Mouse (Mus musculus) embryonic fibroblast, embryonic 13.5 days (primary cell): ENCODE measurements at regions not wholly inside any gene's neighbourhood (a gene's known extent, or its start where the extent isn't known, plus 50 kb on each side); places are given as distances from the start of the nearest gene placed in this dataset.

Experiments used
- H3K27ac ChIP-seq: 2 replicates; pipeline ENCODE4 v1.5.1; 2012; ENCODE audit warnings: low read length, control low read depth, inconsistent platforms; ENCODE audit not compliant: insufficient read depth
- H3K4me1 ChIP-seq: 2 replicates; pipeline ENCODE4 v1.6.1; 2011; ENCODE audit warnings: low read length; ENCODE audit not compliant: control insufficient read depth, insufficient read depth
- H3K4me3 ChIP-seq: 2 replicates; pipeline ENCODE4 v1.5.1; 2011; ENCODE audit warnings: mild to moderate bottlenecking, control low read depth, low read length; ENCODE audit not compliant: insufficient read depth
- CTCF ChIP-seq: IDR thresholded peaks from 2 replicates; pipeline ENCODE4 v1.5.1; 2011; ENCODE audit warnings: mild to moderate bottlenecking, control low read depth, low read length, moderate library complexity, borderline replicate concordance; ENCODE audit not compliant: insufficient read depth
- POLR2A ChIP-seq: IDR thresholded peaks from 2 replicates; pipeline ENCODE4 v1.6.1; 2011; ENCODE audit warnings: low read depth, mild to moderate bottlenecking, control low read depth, low read length, moderate library complexity

DNA sequence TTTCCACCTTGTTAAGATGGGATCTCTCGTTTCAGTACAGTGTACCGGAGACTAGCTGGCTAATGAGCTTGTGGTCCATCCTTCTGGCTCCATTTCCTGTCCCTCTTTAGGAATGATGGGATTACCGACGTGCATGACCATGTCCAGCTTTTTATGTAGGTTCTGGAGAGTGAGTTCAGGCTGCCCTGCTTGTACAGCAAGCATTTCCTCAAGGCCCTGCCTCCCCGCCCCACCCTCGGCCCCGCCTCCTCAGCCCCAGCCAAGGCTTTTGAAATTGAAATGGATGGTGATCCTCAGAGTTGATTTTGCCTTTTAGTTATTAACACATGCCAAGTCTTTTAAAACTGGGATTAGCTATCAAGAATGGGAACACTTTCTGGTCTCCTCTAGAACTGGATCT, 190.8 kb downstream of the Otor start:
- Histone ChIP-seq H3K4me3 (no peak overlapping the region), H3K4me1 (no peaks in the 10 kb centered on the region), H3K27ac (no peak overlapping the region)
- TF ChIP-seq POLR2A (no peak), CTCF (no peak)

GRCm38 (mm10) chr2:143270826-143271225, 192.6 kb downstream of the Otor start:
- no peaks in the 10 kb centered on the region for H3K4me1 ChIP-seq
- no peak overlapping the region for H3K27ac ChIP-seq
- TF ChIP-seq CTCF = no peak
- no peak for TF ChIP-seq POLR2A

DNA sequence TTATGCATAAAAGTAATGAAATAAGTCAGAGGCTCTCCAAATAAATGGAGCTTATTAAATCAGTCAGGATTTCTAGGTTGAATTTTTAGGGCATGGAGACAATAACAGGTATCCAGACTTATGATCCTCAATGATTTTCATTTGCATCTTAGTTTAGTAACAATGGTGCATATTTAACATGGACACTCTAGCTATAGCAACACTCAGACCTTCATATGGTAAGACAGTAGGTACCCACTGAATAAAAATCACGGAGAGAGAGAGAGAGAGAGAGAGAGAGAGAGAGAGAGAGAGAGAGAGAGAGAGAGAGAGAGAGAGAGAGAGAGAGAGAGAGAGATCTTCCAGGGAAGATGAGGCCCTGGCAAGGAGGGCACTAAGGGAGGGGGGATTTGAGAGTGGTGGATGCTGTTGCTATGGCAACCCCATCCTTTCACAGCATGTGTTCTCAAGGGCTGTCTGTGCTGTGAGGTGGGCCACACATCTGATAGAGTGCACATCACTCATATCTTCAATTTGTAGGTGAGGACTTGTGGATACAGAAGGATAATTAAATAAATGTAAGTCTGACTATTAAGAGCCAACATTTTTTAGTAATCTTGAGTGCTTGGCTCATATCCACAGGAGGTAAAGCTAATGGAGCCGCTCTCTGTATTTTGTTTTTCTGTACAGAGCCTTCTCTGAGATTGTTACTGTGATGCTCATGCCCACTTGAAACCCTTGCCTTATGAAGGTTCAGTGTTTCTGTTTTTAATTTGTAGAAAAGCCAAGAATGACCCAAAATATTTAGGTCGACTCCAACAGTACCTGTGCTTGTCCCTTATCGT, 227.7 kb downstream of the Otor start:
- no peak overlapping the region for H3K4me3 ChIP-seq
- no peak overlapping the region for H3K27ac ChIP-seq
- TF ChIP-seq CTCF = no peak
- TF ChIP-seq POLR2A = no peak
- H3K4me1 ChIP-seq = no peaks in the 10 kb centered on the region

More at GRCm38 (mm10) chr2:143270826-143271225, 192.6 kb downstream of the Otor start:
- H3K4me3 ChIP-seq = no peak overlapping the region

- Histone ChIP-seq H3K27ac (no peak overlapping the region), H3K4me1 (no peaks in the 10 kb centered on the region), H3K4me3 (no peak overlapping the region)
- TF ChIP-seq POLR2A (no peak), CTCF (no peak)
These were observed 228.3 kb downstream of the Otor start for GRCm38 (mm10) chr2:143306571-143306925.

DNA sequence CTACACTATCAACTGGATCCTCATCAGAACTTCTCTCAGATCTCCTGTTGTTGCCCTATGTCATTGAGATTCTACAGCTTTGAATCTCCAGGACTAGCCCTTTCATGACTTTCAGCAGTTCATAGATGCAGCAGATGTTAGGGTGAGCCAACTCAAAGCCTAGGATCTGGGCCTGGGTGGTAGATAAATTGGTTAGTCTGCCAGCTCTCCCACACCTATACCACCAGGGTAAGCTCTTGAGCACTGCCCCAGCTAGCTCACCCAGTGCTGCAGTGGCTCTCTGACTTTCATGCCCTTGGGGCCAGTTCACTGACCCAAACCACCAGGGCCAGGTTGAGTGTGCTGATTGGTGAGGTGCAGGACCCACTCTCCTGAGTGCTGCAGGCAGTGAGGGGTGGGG, 220.5 kb upstream of the Pcsk2 start:
- TF ChIP-seq POLR2A = no peak
- TF ChIP-seq CTCF = no peak
- no peaks in the 10 kb centered on the region for H3K4me1 ChIP-seq
- H3K27ac ChIP-seq = no peak overlapping the region

DNA sequence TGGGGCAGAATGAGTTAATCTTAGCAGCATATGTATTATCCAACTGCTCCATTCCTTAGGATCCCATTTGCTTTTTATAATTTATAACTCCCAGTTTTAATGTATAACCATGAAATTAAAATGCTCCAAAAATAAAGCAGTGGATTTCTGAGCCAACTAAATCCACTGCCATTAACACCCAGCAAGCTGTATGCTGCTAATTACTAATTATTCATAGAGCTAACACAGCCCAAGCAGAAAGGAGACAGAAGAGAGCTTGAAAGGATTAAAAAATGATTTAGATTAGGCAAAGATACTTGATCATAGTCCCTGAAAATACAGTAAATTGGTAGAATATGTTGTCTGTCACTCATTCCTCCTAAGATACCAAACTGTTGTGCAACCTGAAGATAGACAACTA, 213.9 kb upstream of the Pcsk2 start:
- Histone ChIP-seq H3K4me3 (no peak overlapping the region), H3K4me1 (no peaks in the 10 kb centered on the region), H3K27ac (no peak overlapping the region)
- TF ChIP-seq CTCF = no peak
- TF ChIP-seq POLR2A = no peak

More for the DNA sequence above, 220.5 kb upstream of the Pcsk2 start:
- no peak overlapping the region for H3K4me3 ChIP-seq

DNA sequence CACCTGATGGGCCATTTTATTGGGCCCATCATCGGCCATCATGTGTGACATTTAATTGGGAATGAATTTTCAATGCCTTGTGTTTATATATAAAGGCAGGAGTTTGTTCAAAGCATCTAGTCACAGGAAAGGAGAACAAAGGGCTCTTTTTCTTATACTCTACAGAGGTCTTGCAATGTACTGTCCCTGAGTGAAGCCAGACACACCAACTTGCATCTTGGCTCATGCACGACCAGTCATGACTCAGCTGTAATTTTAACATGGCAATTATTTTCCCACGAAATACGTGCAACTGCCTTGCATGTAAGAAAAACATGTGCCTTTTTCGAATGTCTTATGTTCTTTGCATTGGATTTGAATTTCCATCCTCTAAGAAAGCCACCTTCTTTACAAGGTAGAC, 205.6 kb upstream of the Pcsk2 start:
- H3K4me3 ChIP-seq = no peak overlapping the region
- no peak for TF ChIP-seq CTCF
- TF ChIP-seq POLR2A = no peak
- no peak overlapping the region for H3K27ac ChIP-seq
- no peaks in the 10 kb centered on the region for H3K4me1 ChIP-seq

- TF ChIP-seq CTCF (no peak), POLR2A (no peak)
- no peak overlapping the region for H3K4me3 ChIP-seq
- H3K27ac ChIP-seq = no peak overlapping the region
- no peaks in the 10 kb centered on the region for H3K4me1 ChIP-seq
These were observed 181.8 kb upstream of the Pcsk2 start for GRCm38 (mm10) chr2:143364193-143364592.

DNA sequence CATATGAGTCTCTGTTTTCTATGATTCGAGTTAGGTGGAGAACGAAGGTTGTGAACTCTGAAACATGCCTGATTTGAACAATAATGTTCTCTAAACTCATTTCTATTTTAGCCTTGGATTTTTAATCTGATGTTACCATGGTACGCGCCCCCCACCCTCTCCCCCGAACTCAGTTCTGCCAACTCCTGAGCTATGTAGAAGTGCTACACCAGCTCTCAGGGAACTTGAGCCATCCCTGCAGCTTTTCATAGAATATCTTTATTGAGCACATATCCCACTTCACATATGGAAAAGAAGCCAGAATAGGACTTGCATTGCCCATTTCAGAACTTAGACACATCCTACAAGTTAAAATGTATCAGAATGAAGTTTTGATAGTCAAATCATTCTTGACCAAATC, 180.0 kb upstream of the Pcsk2 start:
- H3K27ac ChIP-seq = no peak overlapping the region
- no peaks in the 10 kb centered on the region for H3K4me1 ChIP-seq
- H3K4me3 ChIP-seq = no peak overlapping the region
- no peak for TF ChIP-seq POLR2A
- TF ChIP-seq CTCF = no peak
